Mouse (Mus musculus): ENCODE results near the gene Myo3b. TPM values are rescaled to one million over a fixed set of nuclear protein-coding genes. Genes with fewer than 3 reads are reported as not detected.

Myo3b gene
- polyA plus RNA-seq, 1 experiment: not detected

DNA sequence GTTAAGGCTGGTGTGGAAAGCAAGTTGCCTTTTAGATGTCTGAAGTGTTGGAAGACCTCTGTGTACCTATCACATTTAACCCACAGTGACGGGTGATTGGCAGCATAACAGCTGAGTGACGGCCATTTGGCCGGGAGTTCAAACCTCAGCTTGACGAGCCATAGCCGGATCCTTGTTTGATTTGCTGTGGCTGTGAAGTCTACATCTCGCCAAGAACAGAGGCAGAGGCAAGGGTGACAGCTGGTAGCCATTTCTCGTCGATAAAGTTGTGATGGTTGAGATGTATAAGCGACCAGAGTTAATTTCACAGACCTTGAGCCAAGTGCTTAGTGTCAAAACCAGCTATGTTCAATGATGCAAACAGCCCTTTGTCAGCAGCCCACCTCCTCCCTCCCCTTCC, 283.8 kb downstream of the Myo3b start:
- Histone ChIP-seq H3K27me3 (ENCODE audit: control insufficient read depth, insufficient read depth, low read length) (no peaks in the 10 kb centered on the region), H3K4me1 (ENCODE audit: control insufficient read depth, insufficient read depth, insufficient read length, low read length) (no peaks in the 10 kb centered on the region), H3K36me3 (ENCODE audit: control insufficient read depth, insufficient read depth, low read length) (no peaks in the 10 kb centered on the region), H3K4me3 (ENCODE audit: low read depth, low read length) (no peak overlapping the region), H3K27ac (ENCODE audit: insufficient read depth, low read depth, low read length) (no peak overlapping the region)
- TF ChIP-seq POLR2A (IDR thresholded peaks at IDR 0.05; ENCODE audit: low read depth, low read length): no peak
- WGBS: 72% methylated on average over 9 of the region's 9 CpGs

DNA sequence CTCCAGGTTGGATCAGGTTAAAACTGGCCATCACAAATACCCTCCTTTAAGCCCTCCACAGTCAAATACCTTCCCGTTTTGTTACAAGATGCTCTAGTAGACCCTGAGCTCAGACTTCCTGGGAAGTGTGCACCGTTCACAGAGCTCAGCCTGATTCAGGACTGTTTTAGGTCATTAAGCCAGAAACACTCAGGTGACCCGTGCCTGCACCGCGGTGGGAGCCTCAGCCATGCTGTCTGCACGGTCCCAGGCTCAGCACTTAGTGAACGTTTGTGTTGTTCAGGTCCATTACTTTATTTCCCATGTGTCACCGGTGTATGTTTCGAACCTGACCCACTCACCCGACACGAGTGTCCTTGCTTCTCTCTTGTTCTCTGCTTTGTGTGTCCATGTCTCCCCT, 288.7 kb downstream of the Myo3b start:
- WGBS: 84% methylated on average over 11 of the region's 11 CpGs
- Histone ChIP-seq H3K36me3 (ENCODE audit: control insufficient read depth, insufficient read depth, low read length) (no peaks in the 10 kb centered on the region), H3K27ac (ENCODE audit: insufficient read depth, low read depth, low read length) (no peak overlapping the region)

DNA sequence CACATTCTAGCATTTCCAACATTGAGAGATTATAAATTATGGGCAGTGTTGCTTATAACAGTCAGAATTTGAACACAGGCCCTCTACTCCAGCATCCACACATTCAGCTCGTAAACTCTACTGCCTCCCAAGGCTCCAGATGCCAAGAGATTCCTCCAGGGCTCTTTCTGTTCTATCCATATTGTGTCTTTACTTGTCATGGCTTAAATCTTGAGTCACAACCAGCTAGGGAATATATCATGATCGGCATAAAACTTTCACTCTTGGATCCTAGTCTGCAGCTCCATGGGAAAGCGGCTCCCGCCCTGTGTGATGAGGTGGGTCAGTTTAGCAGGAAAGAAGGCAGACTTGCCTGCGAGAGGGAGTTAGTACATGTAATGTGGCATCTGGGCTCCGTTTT, 294.0 kb downstream of the Myo3b start:
- Histone ChIP-seq H3K36me3 (ENCODE audit: control insufficient read depth, insufficient read depth, low read length) (no peaks in the 10 kb centered on the region), H3K27ac (ENCODE audit: insufficient read depth, low read depth, low read length) (no peak overlapping the region), H3K27me3 (ENCODE audit: control insufficient read depth, insufficient read depth, low read length) (0 out of 2 replicates have a peak, but pooled peaks cover 5% of the 10 kb centered on the region), H3K4me1 (ENCODE audit: control insufficient read depth, insufficient read depth, insufficient read length, low read length) (peaks cover 9% of the 10 kb centered on the region; the same call in 1 of the 2 replicates), H3K4me3 (ENCODE audit: low read depth, low read length) (no peak overlapping the region)
- TF ChIP-seq CTCF (IDR thresholded peaks at IDR 0.05; ENCODE audit: extremely low read depth, insufficient read length, insufficient replicate concordance, low read depth, low read length) (no peak), POLR2A (IDR thresholded peaks at IDR 0.05; ENCODE audit: low read depth, low read length) (no peak)
- 86% methylated on average over 6 of the region's 6 CpGs for WGBS

More for the DNA sequence above, 288.7 kb downstream of the Myo3b start:
- H3K4me3 ChIP-seq (ENCODE audit: low read depth, low read length): no peak overlapping the region
- no peaks in the 10 kb centered on the region for H3K4me1 ChIP-seq (ENCODE audit: control insufficient read depth, insufficient read depth, insufficient read length, low read length)
- no peak for TF ChIP-seq CTCF (IDR thresholded peaks at IDR 0.05; ENCODE audit: extremely low read depth, insufficient read length, insufficient replicate concordance, low read depth, low read length)
- no peaks in the 10 kb centered on the region for H3K27me3 ChIP-seq (ENCODE audit: control insufficient read depth, insufficient read depth, low read length)

DNA sequence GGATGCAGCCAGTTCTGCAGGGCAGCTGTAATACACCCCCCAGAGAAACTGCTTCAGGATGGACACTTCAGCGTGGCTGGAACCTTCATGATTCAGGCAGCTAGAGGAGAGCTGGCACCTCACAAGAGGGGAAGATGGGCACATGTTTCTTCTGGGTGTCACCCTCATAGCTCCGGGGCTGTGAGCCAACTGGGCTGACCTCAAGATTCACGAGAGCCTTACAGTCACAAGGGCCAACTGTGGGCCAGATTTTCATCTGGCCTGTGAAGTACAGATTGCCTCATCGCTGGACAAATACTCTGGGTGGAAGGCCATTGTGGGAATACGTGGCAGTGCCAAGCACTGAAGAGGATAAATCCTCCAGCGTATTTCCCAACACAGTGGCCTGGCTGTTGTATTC, 294.6 kb downstream of the Myo3b start:
- Histone ChIP-seq H3K36me3 (ENCODE audit: control insufficient read depth, insufficient read depth, low read length) (no peaks in the 10 kb centered on the region), H3K4me3 (ENCODE audit: low read depth, low read length) (no peak overlapping the region), H3K27ac (ENCODE audit: insufficient read depth, low read depth, low read length) (no peak overlapping the region), H3K27me3 (ENCODE audit: control insufficient read depth, insufficient read depth, low read length) (0 out of 2 replicates have a peak, but pooled peaks cover 5% of the 10 kb centered on the region), H3K4me1 (ENCODE audit: control insufficient read depth, insufficient read depth, insufficient read length, low read length) (peaks cover 9% of the 10 kb centered on the region; the same call in 1 of the 2 replicates)
- no peak for TF ChIP-seq CTCF (IDR thresholded peaks at IDR 0.05; ENCODE audit: extremely low read depth, insufficient read length, insufficient replicate concordance, low read depth, low read length)
- no peak for TF ChIP-seq POLR2A (IDR thresholded peaks at IDR 0.05; ENCODE audit: low read depth, low read length)
- WGBS: 62% methylated on average over 6 of the region's 6 CpGs

DNA sequence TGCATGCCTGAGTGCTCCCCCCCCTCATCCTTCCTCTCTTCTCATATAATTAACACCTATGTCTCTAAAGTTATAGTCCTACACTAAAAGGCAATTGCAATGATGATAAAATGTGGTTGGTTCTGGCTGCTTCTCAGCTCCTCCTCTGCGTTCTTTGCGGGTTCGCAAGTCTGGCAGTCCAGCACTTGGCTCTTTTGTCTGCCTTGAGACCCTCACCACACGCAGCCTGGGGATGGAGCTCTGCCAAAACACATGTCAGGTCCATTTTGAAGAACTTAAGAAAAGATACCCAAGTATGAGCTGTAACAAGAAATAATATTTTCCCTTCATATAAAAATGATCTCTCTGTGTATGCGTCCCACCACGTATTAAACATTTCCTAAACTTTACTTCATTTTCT, 297.6 kb downstream of the Myo3b start:
- H3K36me3 ChIP-seq (ENCODE audit: control insufficient read depth, insufficient read depth, low read length): no peaks in the 10 kb centered on the region
- H3K4me1 ChIP-seq (ENCODE audit: control insufficient read depth, insufficient read depth, insufficient read length, low read length): peaks cover 9% of the 10 kb centered on the region; the same call in 1 of the 2 replicates
- 0 out of 2 replicates have a peak, but pooled peaks cover 5% of the 10 kb centered on the region for H3K27me3 ChIP-seq (ENCODE audit: control insufficient read depth, insufficient read depth, low read length)
- no peak for TF ChIP-seq CTCF (IDR thresholded peaks at IDR 0.05; ENCODE audit: extremely low read depth, insufficient read length, insufficient replicate concordance, low read depth, low read length)
- no peak for TF ChIP-seq POLR2A (IDR thresholded peaks at IDR 0.05; ENCODE audit: low read depth, low read length)
- no peak overlapping the region for H3K4me3 ChIP-seq (ENCODE audit: low read depth, low read length)
- WGBS: 75% methylated on average over 6 of the region's 6 CpGs
- H3K27ac ChIP-seq (ENCODE audit: insufficient read depth, low read depth, low read length): no peak overlapping the region

DNA sequence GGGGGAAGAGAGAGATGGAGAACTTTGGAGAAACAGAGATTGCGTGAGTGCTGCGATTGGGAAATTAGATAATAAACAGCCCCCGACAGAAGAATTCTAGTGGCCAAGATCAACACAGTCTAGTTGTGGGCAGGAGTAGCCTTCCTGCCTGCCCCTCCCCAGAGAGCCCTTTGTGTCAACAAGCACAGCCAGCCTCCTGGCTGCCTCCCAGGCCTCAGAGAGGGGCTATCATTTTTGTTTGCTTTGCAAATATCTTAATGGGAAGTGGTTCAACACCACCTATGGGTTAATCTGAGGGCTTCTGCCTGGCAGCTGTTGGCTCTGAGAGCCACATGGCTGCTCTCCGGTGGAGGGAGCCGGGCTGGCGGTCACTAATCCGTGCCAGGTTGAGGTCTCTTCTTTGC, 298.3 kb downstream of the Myo3b start:
- WGBS: 3% methylated on average over 7 of the region's 7 CpGs
- no peak for TF ChIP-seq POLR2A (IDR thresholded peaks at IDR 0.05; ENCODE audit: low read depth, low read length)
- no peak for TF ChIP-seq CTCF (IDR thresholded peaks at IDR 0.05; ENCODE audit: extremely low read depth, insufficient read length, insufficient replicate concordance, low read depth, low read length)
- H3K27me3 ChIP-seq (ENCODE audit: control insufficient read depth, insufficient read depth, low read length): 0 out of 2 replicates have a peak, but pooled peaks cover 5% of the 10 kb centered on the region
- no peak overlapping the region for H3K27ac ChIP-seq (ENCODE audit: insufficient read depth, low read depth, low read length)
- H3K4me1 ChIP-seq (ENCODE audit: control insufficient read depth, insufficient read depth, insufficient read length, low read length): peaks cover 9% of the 10 kb centered on the region; the same call in 1 of the 2 replicates
- H3K4me3 ChIP-seq (ENCODE audit: low read depth, low read length): no peak overlapping the region
- no peaks in the 10 kb centered on the region for H3K36me3 ChIP-seq (ENCODE audit: control insufficient read depth, insufficient read depth, low read length)

DNA sequence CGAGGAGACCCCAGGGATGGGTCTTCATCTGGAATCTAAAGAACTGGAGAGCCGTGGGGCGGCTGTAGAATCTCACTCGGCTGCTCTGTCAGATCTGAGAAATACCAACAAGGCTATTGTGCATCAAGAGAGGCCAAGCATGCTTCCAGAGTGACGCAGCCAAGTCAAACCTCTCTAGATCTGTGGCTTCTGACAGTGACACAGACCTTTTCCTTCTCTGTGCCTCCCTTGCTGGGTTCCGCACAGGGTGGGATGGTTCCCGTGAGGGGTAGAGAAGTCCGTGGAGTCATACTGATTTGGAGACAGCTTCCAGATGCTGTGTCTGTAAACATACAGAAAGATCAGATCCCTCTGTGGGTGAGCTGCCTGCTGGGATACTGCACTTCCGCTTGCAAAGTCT, 298.9 kb downstream of the Myo3b start:
- Histone ChIP-seq H3K4me3 (ENCODE audit: low read depth, low read length) (no peak overlapping the region), H3K27me3 (ENCODE audit: control insufficient read depth, insufficient read depth, low read length) (0 out of 2 replicates have a peak, but pooled peaks cover 5% of the 10 kb centered on the region), H3K27ac (ENCODE audit: insufficient read depth, low read depth, low read length) (no peak overlapping the region), H3K4me1 (ENCODE audit: control insufficient read depth, insufficient read depth, insufficient read length, low read length) (peaks cover 9% of the 10 kb centered on the region; the same call in 1 of the 2 replicates), H3K36me3 (ENCODE audit: control insufficient read depth, insufficient read depth, low read length) (no peaks in the 10 kb centered on the region)
- WGBS: 34% methylated on average over 9 of the region's 9 CpGs
- TF ChIP-seq CTCF (IDR thresholded peaks at IDR 0.05; ENCODE audit: extremely low read depth, insufficient read length, insufficient replicate concordance, low read depth, low read length) (no peak), POLR2A (IDR thresholded peaks at IDR 0.05; ENCODE audit: low read depth, low read length) (no peak)
